Mouse (Mus musculus) ES-Bruce4 (cell line): ENCODE results near the gene Ackr1.

Source experiments
- CTCF ChIP-seq: IDR thresholded peaks from one replicate; pipeline ENCODE4 v1.8.1; 2011; ENCODE audit warnings: low read depth, low read length
- POLR2A ChIP-seq: IDR thresholded peaks from one replicate; pipeline ENCODE4 v1.8.1; 2011; ENCODE audit warnings: low read length; ENCODE audit not compliant: insufficient read depth

GRCm38 (mm10) chr1:173325395-173325794 lies 8.2 kb downstream of the Ackr1 start:
- TF ChIP-seq CTCF (no peak), POLR2A (no peak)
